Mouse (Mus musculus) CH12.LX (cell line): ENCODE results near the gene Sgk2. TPM values are rescaled to one million over a fixed set of nuclear protein-coding genes. Genes with fewer than 3 reads are reported as not detected.

Experiments
- DNase-seq: peaks from one replicate; pipeline ENCODE4 v3.0.0-alpha.2; 2013; ENCODE audit errors: extremely low read depth
- H3K27ac ChIP-seq: 2 replicates; pipeline ENCODE4 v1.5.1; 2012; ENCODE audit warnings: low read depth, mild to moderate bottlenecking, control low read depth, moderate library complexity; ENCODE audit not compliant: insufficient read depth
- H3K27me3 ChIP-seq: replicated peaks from 2 replicates; pipeline ENCODE3; 2012; ENCODE audit warnings: inconsistent platforms
- H3K36me3 ChIP-seq, 2 experiments: replicated peaks in 1 of 2; 2 replicates each; pipeline versions ENCODE3 to v1.6.1; 2012; ENCODE audit warnings: inconsistent platforms in 1 of 2, low read length in 1 of 2, mild to moderate bottlenecking in 1 of 2, mixed read lengths in 1 of 2, moderate library complexity in 1 of 2; ENCODE audit not compliant: control insufficient read depth in 1 of 2, insufficient read depth in 1 of 2
- H3K4me1 ChIP-seq, 2 experiments: 2 replicates each; pipeline ENCODE4 v1.6.1; 2012; ENCODE audit warnings: inconsistent platforms in 1 of 2, moderate library complexity in 1 of 2; ENCODE audit not compliant: insufficient read depth in 2 of 2, control insufficient read depth in 1 of 2
- H3K4me2 ChIP-seq: 2 replicates; pipeline ENCODE4 v1.6.1; 2012; ENCODE audit warnings: low read depth, mild to moderate bottlenecking, control low read depth; ENCODE audit not compliant: poor library complexity, insufficient read depth, severe bottlenecking
- H3K4me3 ChIP-seq, 3 experiments: fragments of 150-350 bp in 1 of 3; sonication (generic) in 1 of 3; replicated peaks in 1 of 3; 2 replicates each; pipeline versions ENCODE3 to v1.5.1; 2011 to 2012; ENCODE audit warnings: low read depth in 2 of 3, low read length in 2 of 3, mild to moderate bottlenecking in 2 of 3, moderate library complexity in 2 of 3, control low read depth in 1 of 3, improper control_type of control experiment in 1 of 3, inconsistent platforms in 1 of 3, mixed read lengths in 1 of 3; ENCODE audit not compliant: poor library complexity in 1 of 3
- H3K79me2 ChIP-seq: replicated peaks from 2 replicates; pipeline ENCODE4 v1.6.1; 2012; ENCODE audit warnings: mild to moderate bottlenecking, moderate library complexity; ENCODE audit not compliant: control insufficient read depth, poor library complexity, insufficient read depth, severe bottlenecking; ENCODE audit errors: extremely low read depth
- H3K9ac ChIP-seq: 2 replicates; pipeline ENCODE4 v1.6.1; 2012; ENCODE audit warnings: low read depth, mild to moderate bottlenecking, control low read depth, moderate library complexity; ENCODE audit not compliant: insufficient read depth
- H3K9me3 ChIP-seq: replicated peaks from 2 replicates; pipeline ENCODE3; 2012; ENCODE audit warnings: low read length, inconsistent platforms, mixed read lengths
- ELF1 ChIP-seq: IDR thresholded peaks from 2 replicates; pipeline ENCODE4 v1.6.1; 2014; ENCODE audit warnings: low read depth, mild to moderate bottlenecking, inconsistent platforms, low read length, improper control_type of control experiment
- EP300 ChIP-seq: IDR thresholded peaks from 2 replicates; pipeline ENCODE4 v1.6.1; 2011; ENCODE audit warnings: low read length, improper control_type of control experiment
- ETS1 ChIP-seq: conservative IDR thresholded peaks from 2 replicates; pipeline ENCODE4 v1.6.1; 2012; ENCODE audit warnings: low read depth, mild to moderate bottlenecking, inconsistent platforms, low read length, improper control_type of control experiment, moderate library complexity
- IRF4 ChIP-seq: IDR thresholded peaks from 2 replicates; pipeline ENCODE4 v1.6.1; 2014; ENCODE audit warnings: low read depth, mild to moderate bottlenecking, inconsistent platforms, low read length, improper control_type of control experiment
- KAT2A ChIP-seq: IDR thresholded peaks from 2 replicates; pipeline ENCODE4 v1.6.1; 2012; ENCODE audit warnings: low read length, improper control_type of control experiment, inconsistent platforms; ENCODE audit not compliant: insufficient replicate concordance
- MAFK ChIP-seq: IDR thresholded peaks from 2 replicates; pipeline ENCODE4 v1.6.1; 2011; ENCODE audit warnings: low read length, improper control_type of control experiment; ENCODE audit not compliant: insufficient replicate concordance
- MAX ChIP-seq: IDR thresholded peaks from 2 replicates; pipeline ENCODE4 v1.6.1; 2011; ENCODE audit warnings: low read length, improper control_type of control experiment
- MAZ ChIP-seq: IDR thresholded peaks from 2 replicates; pipeline ENCODE4 v1.6.1; 2012; ENCODE audit warnings: low read depth, mild to moderate bottlenecking, inconsistent platforms, low read length, improper control_type of control experiment, moderate library complexity
- MEF2A ChIP-seq: IDR thresholded peaks from 2 replicates; pipeline ENCODE4 v1.6.1; 2014; ENCODE audit warnings: low read depth, mild to moderate bottlenecking, inconsistent platforms, low read length, improper control_type of control experiment, borderline replicate concordance
- MXI1 ChIP-seq: IDR thresholded peaks from 2 replicates; pipeline ENCODE4 v1.6.1; 2011; ENCODE audit warnings: mild to moderate bottlenecking, low read depth, low read length, improper control_type of control experiment
- MYC ChIP-seq: IDR thresholded peaks from 2 replicates; pipeline ENCODE4 v1.6.1; 2011; ENCODE audit warnings: low read depth, mild to moderate bottlenecking, improper control_type of control experiment, low read length
- NELFE ChIP-seq: IDR thresholded peaks from 2 replicates; pipeline ENCODE4 v1.6.1; 2011; ENCODE audit warnings: low read depth, low read length, improper control_type of control experiment
- NRF1 ChIP-seq: IDR thresholded peaks from 2 replicates; pipeline ENCODE4 v1.6.1; 2014; ENCODE audit warnings: low read depth, mild to moderate bottlenecking, inconsistent platforms, low read length, improper control_type of control experiment, moderate library complexity
- POLR2A ChIP-seq: IDR thresholded peaks from 2 replicates; pipeline ENCODE4 v1.6.1; 2011; ENCODE audit warnings: low read depth, mild to moderate bottlenecking, improper control_type of control experiment, low read length
- POLR2AphosphoS2 ChIP-seq: IDR thresholded peaks from 2 replicates; pipeline ENCODE4 v1.6.1; 2011; ENCODE audit warnings: low read depth, low read length, improper control_type of control experiment
- RCOR1 ChIP-seq: conservative IDR thresholded peaks from 2 replicates; pipeline ENCODE4 v1.6.1; 2012; ENCODE audit warnings: low read depth, mild to moderate bottlenecking, inconsistent platforms, low read length, improper control_type of control experiment
- SIN3A ChIP-seq: IDR thresholded peaks from 2 replicates; pipeline ENCODE4 v1.6.1; 2012; ENCODE audit warnings: low read length, improper control_type of control experiment, inconsistent platforms
- SMC3 ChIP-seq: IDR thresholded peaks from 2 replicates; pipeline ENCODE4 v1.6.1; 2011; ENCODE audit warnings: low read depth, low read length, improper control_type of control experiment
- TBP ChIP-seq: conservative IDR thresholded peaks from 2 replicates; pipeline ENCODE4 v1.6.1; 2011; ENCODE audit warnings: low read depth, low read length, improper control_type of control experiment
- TCF12 ChIP-seq: IDR thresholded peaks from 2 replicates; pipeline ENCODE4 v1.6.1; 2014; ENCODE audit warnings: low read depth, mild to moderate bottlenecking, inconsistent platforms, low read length, improper control_type of control experiment
- USF1 ChIP-seq: IDR thresholded peaks from 2 replicates; pipeline ENCODE4 v1.6.1; 2014; ENCODE audit warnings: low read depth, mild to moderate bottlenecking, inconsistent platforms, low read length, improper control_type of control experiment
- USF2 ChIP-seq: conservative IDR thresholded peaks from 2 replicates; pipeline ENCODE4 v1.6.1; 2011; ENCODE audit warnings: low read depth, low read length, improper control_type of control experiment
- ZC3H11A ChIP-seq: IDR thresholded peaks from 2 replicates; pipeline ENCODE4 v1.6.1; 2012; ENCODE audit warnings: low read depth, mild to moderate bottlenecking, inconsistent platforms, low read length, improper control_type of control experiment
- ZKSCAN1 ChIP-seq: IDR thresholded peaks from 2 replicates; pipeline ENCODE4 v1.6.1; 2012; ENCODE audit warnings: low read depth, inconsistent platforms, low read length, improper control_type of control experiment, borderline replicate concordance
- ZMIZ1 ChIP-seq: IDR thresholded peaks from 2 replicates; pipeline ENCODE4 v1.6.1; 2012; ENCODE audit warnings: low read depth, mild to moderate bottlenecking, inconsistent platforms, low read length, improper control_type of control experiment
- dilution Hi-C: fragments of 300-500 bp; cut with MboI; formaldehyde crosslinking; loops from 2 replicates; pipeline ENCODE4 v1.14.3; 2020; ENCODE audit warnings: low sequenced_read_pairs; ENCODE audit not compliant: extremely low pct_unique_long_range_greater_than_20kb, extremely low pct_ligation_motif_present
- in situ Hi-C: fragments of 300-500 bp; cut with MboI; formaldehyde crosslinking; loops from 3 replicates; pipeline ENCODE4 v1.14.3; 2019; ENCODE audit warnings: low sequenced_read_pairs, low pct_ligation_motif_present, low pct_unique_long_range_greater_than_20kb, mixed read lengths
- polyA plus RNA-seq: library from polyadenylated mRNA; unstranded; fragments of >175 nt; gene quantifications from 2 replicates; pipeline ENCODE4 v1.2.1, GENCODE M21; 2012; ENCODE audit warnings: low read depth; ENCODE audit not compliant: insufficient read length
- total RNA-seq, 2 experiments: library from RNA; depleted of rRNA; stranded (reverse); fragments of 300-350 nt in 1 of 2; fragments of >200 nt in 1 of 2; gene quantifications; 2 replicates each; pipeline ENCODE4 v1.2.3; 2012 to 2014

Sgk2 gene
- total and polyA plus RNA-seq, 3 experiments: not detected

DNA sequence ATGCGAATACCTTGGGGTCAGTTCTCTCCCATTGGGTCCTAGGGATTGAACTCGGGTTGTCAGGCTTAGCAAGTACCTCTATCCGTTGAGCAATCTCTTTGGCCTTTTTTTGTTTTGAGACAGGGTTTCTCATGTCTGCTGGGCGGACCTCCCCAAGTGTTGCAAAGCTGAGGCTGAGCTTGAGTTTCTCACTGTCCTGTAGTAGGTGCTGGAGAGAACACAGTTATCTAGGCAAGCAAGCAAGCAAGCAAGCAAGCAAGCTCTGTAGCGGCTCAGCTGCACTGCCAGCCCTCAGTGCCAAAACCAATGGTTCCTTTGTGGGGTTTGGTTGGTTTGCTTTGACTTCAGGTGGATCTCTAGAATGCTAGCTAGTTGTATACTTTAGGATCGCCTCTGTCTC is 73.5 kb downstream of the Sgk2 start:
- TF ChIP-seq MAZ: no peak
- TF ChIP-seq IRF4: no peak
- TF ChIP-seq NELFE: no peak
- no peak for TF ChIP-seq SIN3A
- TF ChIP-seq POLR2AphosphoS2: no peak
- TF ChIP-seq MEF2A: no peak
- no peak for TF ChIP-seq NRF1
- Histone ChIP-seq H3K4me1 (peaks cover 16 to 52% of the 10 kb centered on the region in 2 experiments), H3K9ac (no peak overlapping the region)

DNA sequence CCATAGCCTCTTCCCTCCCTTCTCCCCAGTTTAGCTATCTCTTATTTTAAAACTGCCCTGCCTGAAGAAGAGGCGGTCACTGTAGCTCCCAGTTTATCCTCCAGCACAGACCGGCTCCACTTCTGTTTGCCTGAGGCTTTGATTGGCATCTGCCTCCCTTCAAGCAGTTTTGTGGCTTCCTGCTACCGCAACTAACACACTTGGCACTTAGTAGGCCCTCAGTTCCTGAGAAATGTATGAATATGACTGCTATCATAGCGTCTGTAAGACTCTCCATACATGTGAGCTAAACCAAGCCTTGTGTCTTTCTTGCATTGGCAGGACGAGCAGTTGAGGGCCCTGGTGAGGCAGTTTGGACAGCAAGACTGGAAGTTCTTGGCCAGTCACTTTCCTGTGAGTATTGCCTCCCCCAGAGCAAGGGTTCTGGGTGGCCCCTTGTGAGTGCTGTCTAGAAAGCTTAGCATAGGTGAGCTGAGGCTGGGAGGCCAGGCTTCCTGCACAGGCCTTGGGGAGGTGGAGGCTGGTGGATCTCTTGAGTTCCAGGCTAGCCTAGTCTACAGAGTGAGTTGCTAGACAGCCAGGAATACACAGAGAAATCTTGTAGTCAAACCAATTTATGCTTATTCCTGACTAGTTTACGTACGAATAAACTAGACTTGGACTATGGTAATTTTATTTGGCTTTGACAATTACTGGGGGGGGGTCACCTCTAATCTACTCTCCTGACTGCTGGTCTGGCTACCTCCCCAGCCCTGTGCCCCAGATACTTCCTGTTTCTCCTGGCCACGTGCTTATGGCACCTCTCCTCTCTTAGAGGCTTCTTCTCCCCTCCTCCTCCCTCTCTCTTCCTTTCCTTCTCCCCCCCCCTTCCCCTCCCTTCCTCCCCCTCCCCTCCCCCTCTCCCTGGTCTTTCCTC is 74.3 kb downstream of the Sgk2 start:
- H3K9ac ChIP-seq: no peak overlapping the region
- H3K27me3 ChIP-seq: no peaks in the 10 kb centered on the region
- H3K36me3 ChIP-seq: peaks cover 40 to 69% of the 10 kb centered on the region in 2 experiments
- peaks cover 24% of the 10 kb centered on the region for H3K79me2 ChIP-seq
- H3K4me3 ChIP-seq: no peak overlapping the region
- peak; percentile 30 for DNase-seq
- TF ChIP-seq ZMIZ1 (no peak), EP300 (no peak), MXI1 (no peak), RCOR1 (no peak), MAZ (no peak), ZKSCAN1 (peak; percentile 18; the same call in 1 of the 2 replicates), USF1 (no peak), MAX (peak; percentile 61; the same call in 1 of the 2 replicates), MYC (peak; percentile 57), USF2 (no peak), ETS1 (no peak), POLR2A (no peak), MAFK (no peak), KAT2A (no peak), SMC3 (no peak), ZC3H11A (no peak), ELF1 (no peak), TBP (no peak), TCF12 (no peak)
- TF ChIP-seq, all 38 proteins: peak for 3
- Histone ChIP-seq H3K4me2 (no peak overlapping the region), H3K9me3 (no peaks in the 10 kb centered on the region), H3K4me1 (peaks cover 16 to 44% of the 10 kb centered on the region in 2 experiments), H3K27ac (peak overlapping the region; percentile 0; the same call in 1 of the 2 replicates)
- in situ Hi-C loops (no loop called here), dilution Hi-C loops (no loop called here)

More for the DNA sequence above, 73.5 kb downstream of the Sgk2 start:
- Histone ChIP-seq H3K27me3 (no peaks in the 10 kb centered on the region), H3K27ac (no peak overlapping the region), H3K4me3 (no peak overlapping the region), H3K4me2 (no peak overlapping the region), H3K36me3 (peaks cover 35 to 61% of the 10 kb centered on the region in 2 experiments), H3K79me2 (peaks cover 33% of the 10 kb centered on the region), H3K9me3 (no peaks in the 10 kb centered on the region)
- in situ Hi-C loops (no loop called here), dilution Hi-C loops (no loop called here)
- DNase-seq: no peak
